Mouse (Mus musculus): ENCODE measurements around the gene Vps37b.

DNA sequence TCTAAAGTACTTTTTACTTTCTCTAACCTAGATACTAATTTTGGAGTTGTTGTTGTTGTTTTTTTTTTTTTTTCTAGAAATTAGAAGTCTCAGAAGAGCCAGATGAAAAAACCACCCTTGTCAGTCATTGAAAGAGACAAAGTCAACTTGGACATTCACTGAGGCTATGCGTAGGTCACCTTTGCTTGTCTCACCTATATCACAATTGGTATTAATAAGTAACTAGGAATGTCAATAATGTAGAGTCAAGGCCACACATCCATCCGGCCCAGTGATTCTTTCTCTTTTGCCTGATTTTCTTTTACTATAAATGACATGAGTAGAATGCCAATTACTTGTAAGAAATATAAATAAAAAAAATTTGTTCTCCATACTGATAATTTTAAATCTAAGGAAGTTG lies 65.3 kb downstream of the Vps37b start:
- no peak for TF ChIP-seq CTCF (IDR thresholded peaks at IDR 0.05; ENCODE audit: control insufficient read depth, insufficient read depth, insufficient read length)
- TF ChIP-seq USF1 (IDR thresholded peaks at IDR 0.05; ENCODE audit: low read depth): no peak
- no peak for TF ChIP-seq MYOD1 (IDR thresholded peaks at IDR 0.05; ENCODE audit: control insufficient read depth, insufficient read length, low read depth)

All from C2C12 (cell line).